Mouse (Mus musculus) embryo, embryonic 10 days (tissue): ENCODE data around the gene Zfp184.

ENCODE experiments used
- DNase-seq: peaks from one replicate; pipeline ENCODE4 v3.0.0-alpha.2; 2015; ENCODE audit warnings: low spot score

The Zfp184 gene

GRCm38 (mm10) chr13:21984486-21984885 is 39.6 kb downstream of the Zfp184 start:
- no peak for DNase-seq

GRCm38 (mm10) chr13:21992550-21992949 is 47.7 kb downstream of the Zfp184 start:
- DNase-seq = no peak

GRCm38 (mm10) chr13:21993957-21994738 is 49.3 kb downstream of the Zfp184 start:
- DNase-seq = peak; percentile 82

GRCm38 (mm10) chr13:21994896-21995295 is 50.0 kb downstream of the Zfp184 start:
- peak; percentile 33 for DNase-seq

- DNase-seq = peak; percentile 75
Measured at GRCm38 (mm10) chr13:21995331-21995914, 50.5 kb downstream of the Zfp184 start.

GRCm38 (mm10) chr13:21996101-21996839 is 51.4 kb downstream of the Zfp184 start:
- peak; percentile 66 for DNase-seq

GRCm38 (mm10) chr13:21996840-21997185 is 51.9 kb downstream of the Zfp184 start:
- DNase-seq = no peak

GRCm38 (mm10) chr13:21997201-21997820 is 52.4 kb downstream of the Zfp184 start:
- no peak for DNase-seq

- DNase-seq = no peak
Measured at GRCm38 (mm10) chr13:21997821-21998220, 52.9 kb downstream of the Zfp184 start.

GRCm38 (mm10) chr13:21998412-21998811 is 53.5 kb downstream of the Zfp184 start:
- DNase-seq = no peak

GRCm38 (mm10) chr13:21999147-21999546 is 54.3 kb downstream of the Zfp184 start:
- no peak for DNase-seq

- no peak for DNase-seq
Measured at GRCm38 (mm10) chr13:22001346-22001745, 56.5 kb downstream of the Zfp184 start.

- DNase-seq = no peak
Measured at GRCm38 (mm10) chr13:22001823-22002222, 56.9 kb downstream of the Zfp184 start.

- DNase-seq = peak; percentile 64
Measured at GRCm38 (mm10) chr13:22005605-22006333, 60.9 kb downstream of the Zfp184 start.

- peak; percentile 83 for DNase-seq
Measured at GRCm38 (mm10) chr13:22006334-22007120, 61.6 kb downstream of the Zfp184 start.

- DNase-seq = peak; percentile 33
Measured at GRCm38 (mm10) chr13:22007121-22007510, 62.2 kb downstream of the Zfp184 start.

- no peak for DNase-seq
Measured at GRCm38 (mm10) chr13:22007872-22008271, 63.0 kb downstream of the Zfp184 start.

- no peak for DNase-seq
Measured at GRCm38 (mm10) chr13:22008707-22009106, 63.8 kb downstream of the Zfp184 start.

- DNase-seq = no peak
Measured at GRCm38 (mm10) chr13:22009642-22010041, 64.7 kb downstream of the Zfp184 start, which contains the start of gene Prss16. TSS of gene Prss16 (minus strand) at chr13:22009742.
